Mouse (Mus musculus): Measurements from ENCODE around the gene Aff1. TPM values are rescaled to one million over a fixed set of nuclear protein-coding genes. Genes with fewer than 3 reads are reported as not detected.

Aff1 gene
- total and polyA plus RNA-seq, 3 experiments = 10.5 to 46.9 (median 37.4) TPM

GRCm38 (mm10) chr5:103814551-103815248 lies 122.5 kb downstream of the Aff1 start:
- Histone ChIP-seq H3K79me2 (replicated peaks; ENCODE audit: control insufficient read depth, insufficient read depth, low read length) (peaks cover 3% of the 10 kb centered on the region; the same call in 1 of the 2 replicates), H3K4me1 (ENCODE audit: control insufficient read depth, insufficient read depth, low read length) (peaks cover 13% of the 10 kb centered on the region), H3K36me3 (ENCODE audit: control insufficient read depth, insufficient read depth, low read length) (peaks cover 8% of the 10 kb centered on the region; the same call in 1 of the 2 replicates), H3K27ac (peak overlapping the region; percentile 54), H3K27me3 (ENCODE audit: control insufficient read depth, insufficient read depth, low read length) (no peaks in the 10 kb centered on the region), H3K4me3 (no peak overlapping the region), H3K9ac (ENCODE audit: low read depth, low read length) (peak overlapping the region; percentile 15; the same call in 1 of the 2 replicates)
- peak in 1 of 2 experiments; percentile 48 for DNase-seq
- TF ChIP-seq CTCF (IDR thresholded peaks at IDR 0.05) = peak; percentile 42
- TF ChIP-seq POLR2A (IDR thresholded peaks at IDR 0.05; ENCODE audit: insufficient read depth, low read depth, low read length) = no peak
- TF ChIP-seq EP300 (IDR thresholded peaks at IDR 0.05; ENCODE audit: insufficient read depth, low read depth, low read length) = 0 out of 2 replicates have a peak, but pooled peaks have one; percentile 29
- intact Hi-C loops (cut with DNase I) = no loop called here
- 31% methylated on average over 16 of the region's 16 CpGs for WGBS

DNA sequence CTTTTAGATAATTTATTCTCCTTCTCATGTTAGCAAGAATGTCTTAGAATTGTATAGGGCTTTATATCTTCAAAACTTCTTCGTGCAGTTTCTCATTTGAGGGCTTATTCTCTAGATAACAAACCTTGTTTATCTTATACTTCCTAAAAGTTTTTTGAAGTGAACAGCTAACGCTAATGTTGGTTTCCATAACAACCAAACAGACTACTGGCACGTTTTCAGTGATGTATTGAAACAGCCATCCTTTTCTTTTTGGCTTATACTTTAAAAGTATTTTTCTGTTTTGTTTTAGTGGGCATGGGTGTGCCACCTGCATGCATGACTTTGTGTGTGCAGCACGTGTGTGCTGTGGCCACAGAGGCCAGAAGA lies 123.1 kb downstream of the Aff1 start:
- Histone ChIP-seq H3K9ac (ENCODE audit: low read depth, low read length) (no peak overlapping the region), H3K79me2 (replicated peaks; ENCODE audit: control insufficient read depth, insufficient read depth, low read length) (peaks cover 3% of the 10 kb centered on the region; the same call in 1 of the 2 replicates), H3K27ac (peak overlapping the region; percentile 54; the same call in 1 of the 2 replicates), H3K4me3 (no peak overlapping the region), H3K27me3 (ENCODE audit: control insufficient read depth, insufficient read depth, low read length) (no peaks in the 10 kb centered on the region), H3K4me1 (ENCODE audit: control insufficient read depth, insufficient read depth, low read length) (peaks cover 14% of the 10 kb centered on the region), H3K36me3 (ENCODE audit: control insufficient read depth, insufficient read depth, low read length) (peaks cover 8% of the 10 kb centered on the region; the same call in 1 of the 2 replicates)
- DNase-seq = no peak
- 49% methylated on average over 4 of the region's 4 CpGs for WGBS
- intact Hi-C loops (cut with DNase I) = no loop called here
- TF ChIP-seq CTCF (IDR thresholded peaks at IDR 0.05) (no peak), POLR2A (IDR thresholded peaks at IDR 0.05; ENCODE audit: insufficient read depth, low read depth, low read length) (no peak)

DNA sequence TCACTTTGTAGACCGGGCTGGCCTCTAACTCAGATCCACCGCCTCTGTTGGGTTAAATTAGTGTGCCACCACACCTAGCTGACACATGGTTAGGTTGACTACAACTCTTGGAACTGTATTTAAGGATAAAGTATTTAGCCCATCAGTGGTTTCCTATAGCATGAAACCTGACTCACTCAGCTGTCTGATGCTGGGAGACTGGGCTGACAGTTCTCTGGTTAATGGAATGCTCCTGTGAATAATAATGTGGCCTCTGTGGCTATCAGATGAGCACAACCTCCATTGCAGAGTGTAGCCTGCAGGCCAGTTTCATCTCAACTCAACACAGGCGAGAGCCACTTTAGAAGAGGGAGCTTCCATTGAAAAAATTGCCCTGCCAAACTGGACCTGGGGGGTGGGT lies 124.5 kb downstream of the Aff1 start:
- Histone ChIP-seq H3K4me3 (no peak overlapping the region), H3K9ac (ENCODE audit: low read depth, low read length) (no peak overlapping the region), H3K4me1 (ENCODE audit: control insufficient read depth, insufficient read depth, low read length) (peaks cover 15% of the 10 kb centered on the region), H3K79me2 (replicated peaks; ENCODE audit: control insufficient read depth, insufficient read depth, low read length) (peaks cover 3% of the 10 kb centered on the region; the same call in 1 of the 2 replicates), H3K27ac (no peak overlapping the region), H3K27me3 (ENCODE audit: control insufficient read depth, insufficient read depth, low read length) (no peaks in the 10 kb centered on the region), H3K36me3 (ENCODE audit: control insufficient read depth, insufficient read depth, low read length) (peaks cover 10% of the 10 kb centered on the region)
- no peak for TF ChIP-seq EP300 (IDR thresholded peaks at IDR 0.05; ENCODE audit: insufficient read depth, low read depth, low read length)
- no peak for TF ChIP-seq POLR2A (IDR thresholded peaks at IDR 0.05; ENCODE audit: insufficient read depth, low read depth, low read length)
- no peak for TF ChIP-seq CTCF (IDR thresholded peaks at IDR 0.05)
- intact Hi-C loops (cut with DNase I) = loop anchor here (1.0 to 2.0 kb wide), 3 partner anchors 28 to 136 kb away; no protein-coding TSS in a partner anchor
- WGBS = 96% methylated on average over 3 of the region's 3 CpGs
- no peak for DNase-seq

DNA sequence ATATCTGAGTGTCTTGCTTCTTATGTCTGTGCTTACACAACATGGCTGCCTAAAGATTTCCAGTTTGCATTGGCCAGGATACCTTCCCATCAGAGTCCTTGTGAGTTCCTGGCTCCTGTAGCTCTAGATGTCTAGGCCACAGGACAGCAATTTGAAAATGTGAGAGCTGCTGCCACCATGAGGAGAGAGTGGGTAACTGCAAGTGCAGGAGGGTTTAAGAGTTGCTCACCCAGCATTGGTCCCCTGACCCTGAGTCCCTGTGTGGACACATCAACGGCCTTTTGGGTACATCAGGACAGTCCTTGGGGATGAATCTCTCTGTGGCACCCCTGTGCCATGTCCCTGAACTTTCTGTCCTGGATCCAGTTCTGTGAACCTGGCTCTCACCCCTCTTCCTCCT lies 125.6 kb downstream of the Aff1 start:
- Histone ChIP-seq H3K4me1 (ENCODE audit: control insufficient read depth, insufficient read depth, low read length) (peaks cover 15% of the 10 kb centered on the region), H3K27me3 (ENCODE audit: control insufficient read depth, insufficient read depth, low read length) (no peaks in the 10 kb centered on the region), H3K9ac (ENCODE audit: low read depth, low read length) (no peak overlapping the region), H3K36me3 (ENCODE audit: control insufficient read depth, insufficient read depth, low read length) (peaks cover 10% of the 10 kb centered on the region), H3K4me3 (no peak overlapping the region), H3K27ac (no peak overlapping the region), H3K79me2 (replicated peaks; ENCODE audit: control insufficient read depth, insufficient read depth, low read length) (peaks cover 3% of the 10 kb centered on the region; the same call in 1 of the 2 replicates)
- TF ChIP-seq POLR2A (IDR thresholded peaks at IDR 0.05; ENCODE audit: insufficient read depth, low read depth, low read length) = no peak
- TF ChIP-seq EP300 (IDR thresholded peaks at IDR 0.05; ENCODE audit: insufficient read depth, low read depth, low read length) = peak; percentile 95
- TF ChIP-seq CTCF (IDR thresholded peaks at IDR 0.05) = peak; percentile 97
- peak; percentile 81 to 82 for DNase-seq
- 17% methylated on average over 1 of the region's 1 CpGs for WGBS
- intact Hi-C loops (cut with DNase I) = loop anchor here (1.0 to 2.0 kb wide), 3 partner anchors 29 to 137 kb away; no protein-coding TSS in a partner anchor

- Histone ChIP-seq H3K9ac (ENCODE audit: low read depth, low read length) (no peak overlapping the region), H3K36me3 (ENCODE audit: control insufficient read depth, insufficient read depth, low read length) (peaks cover 10% of the 10 kb centered on the region), H3K4me1 (ENCODE audit: control insufficient read depth, insufficient read depth, low read length) (peaks cover 13% of the 10 kb centered on the region), H3K4me3 (no peak overlapping the region), H3K27me3 (ENCODE audit: control insufficient read depth, insufficient read depth, low read length) (no peaks in the 10 kb centered on the region), H3K79me2 (replicated peaks; ENCODE audit: control insufficient read depth, insufficient read depth, low read length) (peaks cover 2% of the 10 kb centered on the region; the same call in 1 of the 2 replicates), H3K27ac (no peak overlapping the region)
- intact Hi-C loops (cut with DNase I) = no loop called here
- DNase-seq = no peak
- 93% methylated on average over 9 of the region's 9 CpGs for WGBS
- TF ChIP-seq POLR2A (IDR thresholded peaks at IDR 0.05; ENCODE audit: insufficient read depth, low read depth, low read length) = no peak
- TF ChIP-seq CTCF (IDR thresholded peaks at IDR 0.05) = no peak
- TF ChIP-seq EP300 (IDR thresholded peaks at IDR 0.05; ENCODE audit: insufficient read depth, low read depth, low read length) = no peak
Observed at GRCm38 (mm10) chr5:103818602-103819001, 126.4 kb downstream of the Aff1 start.

GRCm38 (mm10) chr5:103819674-103820073 lies 127.5 kb downstream of the Aff1 start:
- intact Hi-C loops (cut with DNase I) = no loop called here
- WGBS = 80% methylated on average over 1 of the region's 1 CpGs
- peaks cover 1% of the 10 kb centered on the region; the same call in 1 of the 2 replicates for H3K79me2 ChIP-seq (replicated peaks; ENCODE audit: control insufficient read depth, insufficient read depth, low read length)
- H3K9ac ChIP-seq (ENCODE audit: low read depth, low read length) = no peak overlapping the region
- H3K4me1 ChIP-seq (ENCODE audit: control insufficient read depth, insufficient read depth, low read length) = peaks cover 6% of the 10 kb centered on the region
- no peak overlapping the region for H3K27ac ChIP-seq
- H3K36me3 ChIP-seq (ENCODE audit: control insufficient read depth, insufficient read depth, low read length) = peaks cover 8% of the 10 kb centered on the region
- DNase-seq = no peak
- no peak overlapping the region for H3K4me3 ChIP-seq
- TF ChIP-seq POLR2A (IDR thresholded peaks at IDR 0.05; ENCODE audit: insufficient read depth, low read depth, low read length) = no peak
- no peak for TF ChIP-seq EP300 (IDR thresholded peaks at IDR 0.05; ENCODE audit: insufficient read depth, low read depth, low read length)
- no peak for TF ChIP-seq CTCF (IDR thresholded peaks at IDR 0.05)
- H3K27me3 ChIP-seq (ENCODE audit: control insufficient read depth, insufficient read depth, low read length) = no peaks in the 10 kb centered on the region
